In the genomic region with DNA sequence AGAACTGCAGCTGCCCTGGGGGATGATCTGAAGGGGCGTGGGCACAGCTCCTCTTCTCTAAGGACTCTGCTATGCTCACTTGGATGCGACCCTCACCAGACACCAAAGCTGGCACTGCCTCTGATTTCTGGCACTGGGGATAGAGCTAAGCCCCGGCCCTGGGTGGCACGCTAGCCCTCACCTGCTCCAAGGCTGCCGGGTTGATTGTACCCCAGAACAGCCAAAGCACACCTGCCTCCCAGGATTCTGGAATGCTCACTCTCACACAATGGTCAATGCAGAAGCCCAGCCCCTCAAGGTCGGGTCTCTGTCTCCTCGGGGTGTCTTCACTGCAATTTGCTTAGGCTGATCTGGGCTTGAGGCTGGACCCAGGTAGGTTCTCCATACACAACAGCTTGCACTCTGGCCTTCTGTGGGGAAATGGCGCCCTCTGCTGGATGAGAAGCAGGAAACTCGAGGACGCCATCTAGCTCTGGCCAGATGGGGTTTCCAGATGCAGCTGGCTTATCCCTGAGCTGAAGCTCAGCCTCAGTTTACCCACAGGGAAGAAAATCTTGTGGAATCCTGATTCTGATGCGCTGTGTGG, we compare ENCODE assay signal across 9 mouse cellular contexts. TPM values are rescaled to one million over a fixed set of nuclear protein-coding genes. Genes with fewer than 3 reads are reported as not detected.
A peak's percentile ranks its signal among the peaks of the same experiment; 100 is the strongest.
DNase-seq lines count a peak whose midpoint lies in the region; ATAC-seq and TF ChIP-seq lines count a peak whose summit lies in the region.
"Had no signal": no experiment of that assay in that cellular context is flagged by ENCODE, and none has a peak within 500 bp of the region (broad histone marks: within the 10 kb centered on the region; RNA-seq: fewer than 3 reads in every experiment).

No protein-coding gene starts in this region.

- no peak overlapping the region for H3K27ac ChIP-seq in forebrain, embryonic 14.5 days (ENCODE audit: low read depth, low read length)
- H3K27ac ChIP-seq in layer of hippocampus, adult 2 months: no peak overlapping the region
- H3K27ac ChIP-seq in thymus, adult 2 months (ENCODE audit: control insufficient read depth, insufficient read depth, low read length): no peak overlapping the region
- H3K27ac ChIP-seq: heart, embryonic 13.5 days had no signal

- ATAC-seq in cerebellum, adult (ENCODE audit: insufficient number of reproducible peaks, low FRiP score, low TSS enrichment): peak; percentile 61; the same call in 1 of the 2 replicates
- peak; percentile 80 for ATAC-seq in forebrain, embryonic 14.5 days
- ATAC-seq in hematopoietic stem cell, adult 5-6 weeks (replicated peaks in 1 of 2; ENCODE audit: insufficient read depth in 1 of 2, low FRiP score in 2 of 2, low TSS enrichment in 1 of 2, low read depth in 1 of 2, poor library complexity in 2 of 2, severe bottlenecking in 2 of 2): peak; percentile 65 to 71; a peak in 3 of 4 replicates

- H3K4me2 ChIP-seq in forebrain, embryonic 14.5 days (ENCODE audit: low read length): no peak overlapping the region
- H3K4me2 ChIP-seq: heart, embryonic 13.5 days had no signal

- H3K36me3 ChIP-seq in forebrain, embryonic 14.5 days (ENCODE audit: control insufficient read depth, insufficient read depth, low read length): no peaks in the 10 kb centered on the region
- no peaks in the 10 kb centered on the region for H3K36me3 ChIP-seq in thymus, adult 2 months (ENCODE audit: control insufficient read depth, insufficient read depth, low read length)
- H3K36me3 ChIP-seq: heart, embryonic 13.5 days had no signal

- no peak for TF ChIP-seq POLR2A in thymus, adult 2 months (IDR thresholded peaks at IDR 0.05; ENCODE audit: control insufficient read depth, extremely low read depth, insufficient read depth, low read length, poor library complexity)

- DNase-seq in ES-CJ7 (ENCODE audit: low read depth, low spot score): peak; percentile 76
- DNase-seq in forebrain, embryonic 14.5 days (ENCODE audit: low spot score): peak; percentile 87
- peak; percentile 78 to 90 for DNase-seq in layer of hippocampus, adult 2 months (ENCODE audit: low spot score in 2 of 2)
- peak; percentile 81 to 85 for DNase-seq in lung, adult 18-20 months
- peak; percentile 63 for DNase-seq in ovary, postnatal 10 days (ENCODE audit: low spot score)
- DNase-seq in thymus, adult 2 months: peak; percentile 88

- no peak overlapping the region for H3K4me3 ChIP-seq in forebrain, embryonic 14.5 days (ENCODE audit: low read depth, low read length)
- no peak overlapping the region for H3K4me3 ChIP-seq in layer of hippocampus, adult 2 months
- H3K4me3 ChIP-seq in thymus, adult 2 months (ENCODE audit: control insufficient read depth, insufficient read depth, low read length): no peak overlapping the region
- H3K4me3 ChIP-seq: heart, embryonic 13.5 days had no signal

- peaks cover 3% of the 10 kb centered on the region for H3K4me1 ChIP-seq in forebrain, embryonic 14.5 days (ENCODE audit: control insufficient read depth, insufficient read depth, low read length)
- H3K4me1 ChIP-seq in thymus, adult 2 months (replicated peaks; ENCODE audit: control insufficient read depth, insufficient read depth, low read length): peaks cover 48% of the 10 kb centered on the region

- no peaks in the 10 kb centered on the region for H3K27me3 ChIP-seq in forebrain, embryonic 14.5 days (replicated peaks; ENCODE audit: control insufficient read depth, insufficient read depth, low read length)
- H3K27me3 ChIP-seq in thymus, adult 2 months (ENCODE audit: control insufficient read depth, insufficient read depth, low read length): no peaks in the 10 kb centered on the region

- peak; percentile 95 for TF ChIP-seq CTCF in layer of hippocampus, adult 2 months (conservative IDR thresholded peaks at IDR 0.05)
- TF ChIP-seq CTCF in thymus, adult 2 months (IDR thresholded peaks at IDR 0.05; ENCODE audit: borderline replicate concordance, control insufficient read depth, extremely low read depth, insufficient read depth, low read length, poor library complexity): peak; percentile 92; the same call in 1 of the 2 replicates

- no peak overlapping the region for H3K9ac ChIP-seq in forebrain, embryonic 14.5 days (ENCODE audit: low read length)
- H3K9ac ChIP-seq: heart, embryonic 13.5 days had no signal

- H3K9me3 ChIP-seq in forebrain, embryonic 14.5 days (replicated peaks; ENCODE audit: control insufficient read depth, low read length): no peaks in the 10 kb centered on the region
- H3K9me3 ChIP-seq: heart, embryonic 13.5 days had no signal

- WGBS in forebrain, embryonic 14.5 days: 41% methylated on average over 11 of the region's 11 CpGs
- 29% methylated on average over 11 of the region's 11 CpGs for WGBS in thymus, adult 2 months

RNA-seq across cellular contexts. Expression of gene Abcb9, which starts 10.9 kb away (rescaled TPM):
- polyA plus RNA-seq in forebrain, embryonic 14.5 days (2014; fragmentation: Nextera tagmentation; extraction: Ambion mirVana): 6.8 and 7.9 TPM in 2 replicates
- 0.84 and 2.4 TPM in 2 replicates for total RNA-seq in hematopoietic stem cell, adult 5-6 weeks (2017)
- total RNA-seq in layer of hippocampus, adult 2 months (2021): 10 to 100 TPM; 27.0 to 31.7 TPM
- 48.2 and 54.0 TPM in 2 replicates for polyA plus RNA-seq in thymus, adult 2 months (2012; rRNA removed)

RNA-seq across cellular contexts. Expression of gene Ogfod2, which starts 27.4 kb away (rescaled TPM):
- polyA plus RNA-seq in forebrain, embryonic 14.5 days (2014; fragmentation: Nextera tagmentation; extraction: Ambion mirVana): 19.8 and 21.0 TPM in 2 replicates
- 7.9 and 13.8 TPM in 2 replicates for total RNA-seq in hematopoietic stem cell, adult 5-6 weeks (2017)
- total RNA-seq in layer of hippocampus, adult 2 months (2021): 10 to 100 TPM; 32.7 to 38.7 TPM
- 87.7 and 88.9 TPM in 2 replicates for polyA plus RNA-seq in thymus, adult 2 months (2012; rRNA removed)

RNA-seq across cellular contexts. Expression of gene Arl6ip4, which starts 31.2 kb away (rescaled TPM):
- polyA plus RNA-seq in forebrain, embryonic 14.5 days (2014; fragmentation: Nextera tagmentation; extraction: Ambion mirVana): 52.1 and 56.5 TPM in 2 replicates
- 81.3 and 90.1 TPM in 2 replicates for total RNA-seq in hematopoietic stem cell, adult 5-6 weeks (2017)
- 10 to 100 TPM; 49.8 to 52.2 TPM for total RNA-seq in layer of hippocampus, adult 2 months (2021)
- 50.8 and 53.5 TPM in 2 replicates for polyA plus RNA-seq in thymus, adult 2 months (2012; rRNA removed)

RNA-seq across cellular contexts. Expression of gene Vps37b, which starts 52.6 kb away (rescaled TPM):
- polyA plus RNA-seq in forebrain, embryonic 14.5 days (2014; fragmentation: Nextera tagmentation; extraction: Ambion mirVana): 70.5 and 86.6 TPM in 2 replicates
- total RNA-seq in hematopoietic stem cell, adult 5-6 weeks (2017): 20.4 and 22.2 TPM in 2 replicates
- total RNA-seq in layer of hippocampus, adult 2 months (2021): 10 to 100 TPM; 36.8 to 42.2 TPM
- polyA plus RNA-seq in thymus, adult 2 months (2012; rRNA removed): 111 and 119 TPM in 2 replicates
